Mouse (Mus musculus): Measurements from ENCODE around the gene 2310034G01Rik. TPM values are rescaled to one million over a fixed set of nuclear protein-coding genes. Genes with fewer than 3 reads are reported as not detected.

Gene 2310034G01Rik
- total and polyA plus RNA-seq, 3 experiments, result 0.34 to 0.66 (median 0.43) TPM

DNA sequence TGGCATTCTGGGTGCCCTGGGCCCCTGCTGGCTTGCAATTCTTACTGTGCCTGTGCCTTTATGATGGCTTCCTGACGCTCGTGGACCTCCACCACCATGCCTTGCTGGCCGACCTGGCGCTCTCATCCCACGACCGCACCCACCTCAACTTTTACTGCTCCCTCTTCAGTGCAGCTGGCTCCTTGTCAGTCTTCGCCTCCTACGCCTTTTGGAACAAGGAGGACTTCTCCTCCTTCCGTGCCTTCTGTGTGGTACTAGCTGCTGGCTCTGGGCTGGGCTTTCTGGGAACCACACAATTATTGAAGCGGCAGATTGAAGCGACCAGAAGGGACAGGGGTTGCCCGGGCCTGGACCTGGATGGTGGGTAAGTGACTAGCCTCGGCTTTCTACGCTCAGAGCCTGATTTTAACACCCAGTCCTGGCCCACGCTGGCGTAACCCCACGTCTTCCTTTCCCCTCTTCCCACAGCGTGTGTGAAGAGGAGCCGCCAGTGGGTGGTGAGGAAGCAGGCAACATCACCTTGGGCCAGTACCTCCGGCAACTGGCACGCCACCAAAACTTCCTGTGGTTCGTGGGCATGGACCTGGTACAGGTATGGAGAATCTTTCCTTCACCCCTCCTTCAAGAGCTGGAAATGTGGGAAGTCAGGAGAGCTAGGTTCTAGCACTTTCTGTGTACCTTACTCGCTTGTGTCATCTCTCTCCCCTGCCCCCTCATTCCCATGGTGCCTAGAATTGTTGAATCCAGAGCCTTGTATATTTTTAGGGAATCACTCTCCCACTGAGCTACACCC, 17.9 kb upstream of the 2310034G01Rik start:
- Histone ChIP-seq H3K27me3 (ENCODE audit: control insufficient read depth, insufficient read depth, low read length) (no peaks in the 10 kb centered on the region), H3K79me2 (replicated peaks; ENCODE audit: control insufficient read depth, insufficient read depth, low read length) (no peaks in the 10 kb centered on the region), H3K4me1 (ENCODE audit: control insufficient read depth, insufficient read depth, low read length) (peaks cover 2% of the 10 kb centered on the region; the same call in 1 of the 2 replicates), H3K4me3 (no peak overlapping the region), H3K27ac (no peak overlapping the region), H3K36me3 (ENCODE audit: control insufficient read depth, insufficient read depth, low read length) (no peaks in the 10 kb centered on the region), H3K9ac (ENCODE audit: low read depth, low read length) (no peak overlapping the region)
- WGBS, result 86% methylated on average over 23 of the region's 23 CpGs
- DNase-seq, result no peak
- TF ChIP-seq POLR2A (IDR thresholded peaks at IDR 0.05; ENCODE audit: insufficient read depth, low read depth, low read length) (no peak), EP300 (IDR thresholded peaks at IDR 0.05; ENCODE audit: insufficient read depth, low read depth, low read length) (no peak), CTCF (IDR thresholded peaks at IDR 0.05) (no peak)
- intact Hi-C loops (cut with DNase I), result loop anchor here (2.0 kb wide), 1 partner anchor 63 kb away; the partner anchor contains the start of gene Nfkb2

GRCm38 (mm10) chr19:46363294-46364009, 13.3 kb upstream of the 2310034G01Rik start:
- Histone ChIP-seq H3K79me2 (replicated peaks; ENCODE audit: control insufficient read depth, insufficient read depth, low read length) (no peaks in the 10 kb centered on the region), H3K27ac (no peak overlapping the region), H3K36me3 (ENCODE audit: control insufficient read depth, insufficient read depth, low read length) (no peaks in the 10 kb centered on the region), H3K9ac (ENCODE audit: low read depth, low read length) (no peak overlapping the region), H3K27me3 (ENCODE audit: control insufficient read depth, insufficient read depth, low read length) (no peaks in the 10 kb centered on the region), H3K4me1 (ENCODE audit: control insufficient read depth, insufficient read depth, low read length) (no peaks in the 10 kb centered on the region; the same call in 1 of the 2 replicates), H3K4me3 (no peak overlapping the region)
- WGBS, result 57% methylated on average over 11 of the region's 11 CpGs
- intact Hi-C loops (cut with DNase I), result no loop called here
- TF ChIP-seq CTCF (IDR thresholded peaks at IDR 0.05), result no peak
- TF ChIP-seq EP300 (IDR thresholded peaks at IDR 0.05; ENCODE audit: insufficient read depth, low read depth, low read length), result no peak
- TF ChIP-seq POLR2A (IDR thresholded peaks at IDR 0.05; ENCODE audit: insufficient read depth, low read depth, low read length), result no peak
- DNase-seq, result no peak

GRCm38 (mm10) chr19:46362104-46362503, 12.0 kb upstream of the 2310034G01Rik start:
- Histone ChIP-seq H3K27ac (no peak overlapping the region), H3K9ac (ENCODE audit: low read depth, low read length) (no peak overlapping the region), H3K27me3 (ENCODE audit: control insufficient read depth, insufficient read depth, low read length) (no peaks in the 10 kb centered on the region), H3K79me2 (replicated peaks; ENCODE audit: control insufficient read depth, insufficient read depth, low read length) (no peaks in the 10 kb centered on the region), H3K4me1 (ENCODE audit: control insufficient read depth, insufficient read depth, low read length) (peaks cover 1% of the 10 kb centered on the region; the same call in 1 of the 2 replicates), H3K4me3 (no peak overlapping the region), H3K36me3 (ENCODE audit: control insufficient read depth, insufficient read depth, low read length) (no peaks in the 10 kb centered on the region)
- DNase-seq, result no peak
- TF ChIP-seq POLR2A (IDR thresholded peaks at IDR 0.05; ENCODE audit: insufficient read depth, low read depth, low read length), result no peak
- TF ChIP-seq CTCF (IDR thresholded peaks at IDR 0.05), result no peak
- no peak for TF ChIP-seq EP300 (IDR thresholded peaks at IDR 0.05; ENCODE audit: insufficient read depth, low read depth, low read length)
- 59% methylated on average over 8 of the region's 8 CpGs for WGBS
- intact Hi-C loops (cut with DNase I), result no loop called here

GRCm38 (mm10) chr19:46358381-46358780, 8.3 kb upstream of the 2310034G01Rik start:
- Histone ChIP-seq H3K79me2 (replicated peaks; ENCODE audit: control insufficient read depth, insufficient read depth, low read length) (no peaks in the 10 kb centered on the region), H3K4me1 (ENCODE audit: control insufficient read depth, insufficient read depth, low read length) (peaks cover 1% of the 10 kb centered on the region; the same call in 1 of the 2 replicates), H3K4me3 (no peak overlapping the region; the same call in 1 of the 2 replicates), H3K27ac (peak overlapping the region; percentile 74), H3K36me3 (ENCODE audit: control insufficient read depth, insufficient read depth, low read length) (no peaks in the 10 kb centered on the region), H3K9ac (ENCODE audit: low read depth, low read length) (no peak overlapping the region), H3K27me3 (ENCODE audit: control insufficient read depth, insufficient read depth, low read length) (no peaks in the 10 kb centered on the region)
- TF ChIP-seq POLR2A (IDR thresholded peaks at IDR 0.05; ENCODE audit: insufficient read depth, low read depth, low read length) (no peak), EP300 (IDR thresholded peaks at IDR 0.05; ENCODE audit: insufficient read depth, low read depth, low read length) (no peak), CTCF (IDR thresholded peaks at IDR 0.05) (no peak)
- 44% methylated on average over 4 of the region's 4 CpGs for WGBS
- no peak for DNase-seq
- intact Hi-C loops (cut with DNase I), result no loop called here

DNA sequence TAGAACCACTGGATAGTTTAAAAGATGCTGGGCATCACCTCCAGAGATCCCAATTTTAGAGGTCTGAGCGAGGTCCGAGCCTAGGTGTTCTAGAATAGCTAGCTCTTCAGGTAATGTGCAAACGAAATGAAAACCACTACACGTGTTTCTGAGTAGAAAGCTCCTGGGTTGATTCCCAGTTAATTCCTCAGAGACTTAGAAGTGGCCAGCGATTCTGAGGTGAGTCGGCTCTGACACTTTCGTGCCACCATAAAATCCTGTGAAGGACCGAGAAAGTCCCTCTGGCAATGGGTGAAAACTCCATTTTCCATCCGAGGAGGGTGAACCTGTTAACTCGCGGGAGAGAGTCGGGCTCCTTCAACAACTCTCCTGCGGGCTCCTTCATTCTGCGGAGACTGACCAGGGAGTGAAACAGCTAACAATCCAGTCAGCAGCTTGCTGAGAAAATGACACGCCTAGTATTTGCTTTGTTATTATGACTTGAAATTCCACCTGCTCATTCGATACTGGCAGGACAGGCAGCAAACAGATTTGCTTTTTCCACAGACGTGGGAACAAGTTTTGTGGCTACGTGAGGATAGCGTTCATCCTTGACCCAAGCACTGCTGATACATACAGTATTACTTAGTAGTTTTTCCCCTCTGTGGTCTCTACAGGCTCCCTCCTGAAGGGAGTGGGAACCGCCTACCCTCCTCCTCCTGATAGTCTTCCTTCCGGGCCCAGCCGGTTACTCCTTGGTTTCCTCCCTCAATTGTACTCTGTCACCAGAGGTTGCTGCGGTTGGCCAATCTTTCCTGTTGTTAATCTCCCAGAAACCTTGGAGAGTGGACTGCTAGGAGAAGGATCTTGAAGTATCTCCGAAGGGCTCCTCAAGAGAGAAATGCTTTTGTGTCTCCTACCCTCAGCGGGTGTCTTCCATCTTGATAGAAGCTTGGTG, 7.5 kb upstream of the 2310034G01Rik start:
- DNase-seq, result peak; percentile 38 to 43
- H3K79me2 ChIP-seq (replicated peaks; ENCODE audit: control insufficient read depth, insufficient read depth, low read length), result no peaks in the 10 kb centered on the region
- intact Hi-C loops (cut with DNase I), result no loop called here
- peak overlapping the region; percentile 64 for H3K4me3 ChIP-seq
- TF ChIP-seq CTCF (IDR thresholded peaks at IDR 0.05) (no peak), POLR2A (IDR thresholded peaks at IDR 0.05; ENCODE audit: insufficient read depth, low read depth, low read length) (peak; percentile 37; the same call in 1 of the 2 replicates), EP300 (IDR thresholded peaks at IDR 0.05; ENCODE audit: insufficient read depth, low read depth, low read length) (no peak)
- peak overlapping the region; percentile 48 for H3K9ac ChIP-seq (ENCODE audit: low read depth, low read length)
- peak overlapping the region; percentile 74 for H3K27ac ChIP-seq
- WGBS, result 19% methylated on average over 25 of the region's 25 CpGs
- H3K27me3 ChIP-seq (ENCODE audit: control insufficient read depth, insufficient read depth, low read length), result no peaks in the 10 kb centered on the region
- no peaks in the 10 kb centered on the region for H3K36me3 ChIP-seq (ENCODE audit: control insufficient read depth, insufficient read depth, low read length)
- peaks cover 1% of the 10 kb centered on the region; the same call in 1 of the 2 replicates for H3K4me1 ChIP-seq (ENCODE audit: control insufficient read depth, insufficient read depth, low read length)
